8 mouse cellular contexts compared by ENCODE assay signal in the genomic region with DNA sequence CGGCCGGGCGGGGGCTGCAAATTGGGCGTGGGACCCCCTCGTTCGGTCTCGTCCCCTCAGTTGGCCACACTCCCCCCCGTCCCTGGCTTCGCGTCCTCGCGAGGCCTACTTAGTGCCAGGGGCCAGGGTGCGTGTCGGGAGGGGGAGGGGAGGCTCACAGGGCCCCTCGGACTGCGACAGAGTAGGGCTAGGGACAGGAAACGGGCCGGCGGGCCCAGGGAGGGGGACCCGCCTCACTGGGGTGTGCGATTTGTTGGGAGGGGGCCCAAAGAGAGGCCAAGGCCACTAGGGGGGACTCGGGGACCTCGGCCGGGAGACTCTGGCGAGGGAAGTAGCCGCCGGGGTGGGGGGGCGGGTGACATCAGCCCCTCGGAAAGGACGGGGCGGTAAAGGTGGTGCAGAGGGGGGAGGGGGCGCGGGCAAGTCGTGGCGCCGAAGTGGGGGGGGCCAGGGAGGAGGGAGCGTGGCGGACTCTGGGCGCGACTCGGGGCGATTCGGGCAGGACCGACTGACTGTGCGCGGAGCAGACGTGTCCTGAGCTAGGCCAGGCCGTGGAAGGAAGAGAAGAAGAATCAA. TPM values are rescaled to one million over a fixed set of nuclear protein-coding genes. Genes with fewer than 3 reads are reported as not detected.
A peak's percentile ranks its signal among the peaks of the same experiment; 100 is the strongest.
DNase-seq lines count a peak whose midpoint lies in the region; ATAC-seq and TF ChIP-seq lines count a peak whose summit lies in the region.

No protein-coding gene starts in this region.

- H3K4me2 ChIP-seq in embryonic facial prominence, embryonic 12.5 days (replicated peaks), result peak overlapping the region; percentile 64
- peak overlapping the region; percentile 98 for H3K4me2 ChIP-seq in liver, embryonic 13.5 days
- H3K4me2 ChIP-seq in stomach, embryonic 16.5 days (ENCODE audit: low read depth, low read length), result peak overlapping the region; percentile 69

- DNase-seq in A20 (ENCODE audit: low read depth, low spot score), result peak; percentile 84
- DNase-seq in adrenal gland, postnatal 14 days, result peak; percentile 91
- peak; percentile 87 for DNase-seq in heart, adult 2 months
- DNase-seq in kidney, adult 18-20 months, result peak; percentile 81
- peak; percentile 44 for DNase-seq in liver, embryonic 13.5 days
- peak; percentile 73 for DNase-seq in naive thymus-derived CD4-positive, alpha-beta T cell, adult 2 months (ENCODE audit: low read depth)

- H3K9me3 ChIP-seq in embryonic facial prominence, embryonic 12.5 days, result peaks cover 8% of the 10 kb centered on the region; the same call in 1 of the 2 replicates
- no peaks in the 10 kb centered on the region; the same call in 1 of the 2 replicates for H3K9me3 ChIP-seq in liver, embryonic 13.5 days (replicated peaks)
- H3K9me3 ChIP-seq in stomach, embryonic 16.5 days (replicated peaks; ENCODE audit: control insufficient read depth, low read length), result no peaks in the 10 kb centered on the region

- H3K4me3 ChIP-seq in embryonic facial prominence, embryonic 12.5 days, result peak overlapping the region; percentile 99
- H3K4me3 ChIP-seq in heart, adult 2 months, result peak overlapping the region; percentile 89
- peak overlapping the region; percentile 96 for H3K4me3 ChIP-seq in liver, embryonic 13.5 days (replicated peaks)
- peak overlapping the region; percentile 84 for H3K4me3 ChIP-seq in stomach, embryonic 16.5 days (replicated peaks; ENCODE audit: low read length)

- intact Hi-C loops in heart, adult 2 months (cut with DNase I), result loop anchor here (1.0 kb wide), 1 partner anchor 13 kb away; no protein-coding TSS in a partner anchor

- H3K27me3 ChIP-seq in embryonic facial prominence, embryonic 12.5 days, result no peaks in the 10 kb centered on the region
- H3K27me3 ChIP-seq in heart, adult 2 months (ENCODE audit: control insufficient read depth, insufficient read depth, low read length), result no peaks in the 10 kb centered on the region
- no peaks in the 10 kb centered on the region for H3K27me3 ChIP-seq in liver, embryonic 13.5 days
- H3K27me3 ChIP-seq in stomach, embryonic 16.5 days (ENCODE audit: control insufficient read depth, insufficient read depth, low read length), result no peaks in the 10 kb centered on the region

- peak overlapping the region; percentile 99 for H3K9ac ChIP-seq in embryonic facial prominence, embryonic 12.5 days
- H3K9ac ChIP-seq in heart, adult 2 months (ENCODE audit: low read depth, low read length), result peak overlapping the region; percentile 100
- peak overlapping the region; percentile 97 for H3K9ac ChIP-seq in liver, embryonic 13.5 days
- peak overlapping the region; percentile 100 for H3K9ac ChIP-seq in stomach, embryonic 16.5 days (ENCODE audit: low read length)

- under 1% methylated on average over 46 of the region's 48 CpGs for WGBS in embryonic facial prominence, embryonic 12.5 days
- under 1% methylated on average over 42 of the region's 48 CpGs for WGBS in heart, adult 2 months
- under 1% methylated on average over 42 of the region's 48 CpGs for WGBS in liver, embryonic 13.5 days (ENCODE audit: insufficient replicate concordance)
- WGBS in stomach, embryonic 16.5 days, result 1% methylated on average over 47 of the region's 48 CpGs

- peak overlapping the region; percentile 100 for H3K27ac ChIP-seq in embryonic facial prominence, embryonic 12.5 days
- peak overlapping the region; percentile 99 for H3K27ac ChIP-seq in heart, adult 2 months
- H3K27ac ChIP-seq in liver, embryonic 13.5 days, result peak overlapping the region; percentile 91
- peak overlapping the region; percentile 98 for H3K27ac ChIP-seq in stomach, embryonic 16.5 days (ENCODE audit: low read length)

- peak; percentile 23; the same call in 1 of the 2 replicates for TF ChIP-seq CTCF in heart, adult 2 months (IDR thresholded peaks at IDR 0.05)

- TF ChIP-seq POLR2A in heart, adult 2 months (IDR thresholded peaks at IDR 0.05; ENCODE audit: insufficient read depth, low read depth, low read length), result peak; percentile 49; the same call in 1 of the 2 replicates

- H3K36me3 ChIP-seq in embryonic facial prominence, embryonic 12.5 days, result 0 out of 2 replicates have a peak, but pooled peaks cover 7% of the 10 kb centered on the region
- H3K36me3 ChIP-seq in heart, adult 2 months (ENCODE audit: control insufficient read depth, insufficient read depth, low read length), result peaks cover 31% of the 10 kb centered on the region
- H3K36me3 ChIP-seq in liver, embryonic 13.5 days, result peaks cover 21% of the 10 kb centered on the region
- no peaks in the 10 kb centered on the region for H3K36me3 ChIP-seq in stomach, embryonic 16.5 days (ENCODE audit: control insufficient read depth, insufficient read depth, low read length)

- TF ChIP-seq EP300 in heart, adult 2 months (IDR thresholded peaks at IDR 0.05; ENCODE audit: insufficient read depth, low read depth, low read length), result 0 out of 2 replicates have a peak, but pooled peaks have one; percentile 18

- peaks cover 34% of the 10 kb centered on the region for H3K4me1 ChIP-seq in embryonic facial prominence, embryonic 12.5 days
- H3K4me1 ChIP-seq in heart, adult 2 months (ENCODE audit: control insufficient read depth, insufficient read depth, low read length), result peaks cover 17% of the 10 kb centered on the region
- peaks cover 72% of the 10 kb centered on the region for H3K4me1 ChIP-seq in liver, embryonic 13.5 days (replicated peaks)
- peaks cover 31% of the 10 kb centered on the region for H3K4me1 ChIP-seq in stomach, embryonic 16.5 days (ENCODE audit: control insufficient read depth, insufficient read depth, low read length)

- ATAC-seq in embryonic facial prominence, embryonic 12.5 days (ENCODE audit: insufficient number of reproducible peaks, insufficient read depth, low FRiP score, low TSS enrichment), result peak; percentile 50
- ATAC-seq in liver, embryonic 13.5 days (ENCODE audit: low read depth), result peak; percentile 52
- ATAC-seq in stomach, embryonic 16.5 days (ENCODE audit: insufficient read depth, low FRiP score), result peak; percentile 22; the same call in 1 of the 2 replicates

- peaks cover 11% of the 10 kb centered on the region for H3K79me2 ChIP-seq in heart, adult 2 months (replicated peaks; ENCODE audit: control insufficient read depth, insufficient read depth, low read length)

RNA-seq across cellular contexts. Expression of a gene that starts 15.8 kb away (rescaled TPM):
- total RNA-seq in adrenal gland, postnatal 14 days (2021), result 4.6 and 5.4 TPM in 2 replicates
- polyA plus RNA-seq in embryonic facial prominence, embryonic 12.5 days (2016; fragmentation: Nextera tagmentation; extraction: Ambion mirVana), result 17.3 and 19.9 TPM in 2 replicates
- 1 to 10 TPM; 1.6 to 1.8 TPM for total RNA-seq in heart, adult 2 months (2021)
- 0.12 TPM in 1 of 2 replicates, not detected in the other for polyA plus RNA-seq in heart, adult 2 months (2012; rRNA removed)
- 36.1 and 43.2 TPM in 2 replicates for polyA plus RNA-seq in liver, embryonic 13.5 days (2015; fragmentation: Nextera tagmentation; extraction: Ambion mirVana)
- polyA plus RNA-seq in stomach, embryonic 16.5 days (2015; fragmentation: Nextera tagmentation; extraction: Ambion mirVana), result 34.1 and 63.1 TPM in 2 replicates

RNA-seq across cellular contexts. Expression of a gene that starts 46.6 kb away (rescaled TPM):
- total RNA-seq in adrenal gland, postnatal 14 days (2021), result 4,967 and 5,329 TPM in 2 replicates
- 1,926 and 2,042 TPM in 2 replicates for polyA plus RNA-seq in embryonic facial prominence, embryonic 12.5 days (2016; fragmentation: Nextera tagmentation; extraction: Ambion mirVana)
- 1,000 to 10,000 TPM; 1,140 to 1,235 TPM for total RNA-seq in heart, adult 2 months (2021)
- polyA plus RNA-seq in heart, adult 2 months (2012; rRNA removed), result 1,079 and 1,189 TPM in 2 replicates
- polyA plus RNA-seq in liver, embryonic 13.5 days (2015; fragmentation: Nextera tagmentation; extraction: Ambion mirVana), result 343 and 362 TPM in 2 replicates
- 581 and 721 TPM in 2 replicates for polyA plus RNA-seq in stomach, embryonic 16.5 days (2015; fragmentation: Nextera tagmentation; extraction: Ambion mirVana)

Comparison
In these comparisons a context has a peak if more than half of its experiments do, and no peak if none do; other contexts are left out.
1. Peak in every context shown above with its lines: DNase-seq, ATAC-seq, H3K4me3 ChIP-seq and H3K27ac ChIP-seq.
2. RNA of a gene that starts 15.8 kb away (polyA plus RNA-seq): 36.1 to 43.2 TPM in liver, embryonic 13.5 days, 34.1 to 63.1 TPM in stomach, embryonic 16.5 days and 17.3 to 19.9 TPM in embryonic facial prominence, embryonic 12.5 days; 0.12 TPM in heart, adult 2 months; every median in the first group is over 10 times any median in the second.